Mouse (Mus musculus): ENCODE results near the gene Usp32. TPM values are rescaled to one million over a fixed set of nuclear protein-coding genes. Genes with fewer than 3 reads are reported as not detected.

Gene Usp32
- polyA plus RNA-seq, 1 experiment from 2014 or later = 19.9 TPM

GRCm38 (mm10) chr11:84968309-84968708, 171.7 kb downstream of the Usp32 start:
- no peak overlapping the region for H3K4me3 ChIP-seq (replicated peaks; ENCODE audit: low read depth, low read length)
- no peaks in the 10 kb centered on the region for H3K9me3 ChIP-seq (ENCODE audit: control insufficient read depth, low read length)
- no peak for DNase-seq
- peaks cover 11% of the 10 kb centered on the region; the same call in 1 of the 2 replicates for H3K4me1 ChIP-seq (ENCODE audit: control insufficient read depth, insufficient read depth, low read length)
- 81% methylated on average over 4 of the region's 4 CpGs for WGBS
- no peaks in the 10 kb centered on the region for H3K36me3 ChIP-seq (ENCODE audit: control insufficient read depth, insufficient read depth, low read length)
- no peak for ATAC-seq (ENCODE audit: low FRiP score, low TSS enrichment)
- H3K9ac ChIP-seq (replicated peaks; ENCODE audit: low read length) = no peak overlapping the region
- H3K4me2 ChIP-seq (ENCODE audit: low read length) = no peak overlapping the region
- no peaks in the 10 kb centered on the region for H3K27me3 ChIP-seq (ENCODE audit: control insufficient read depth, insufficient read depth, low read length)
- H3K27ac ChIP-seq (replicated peaks; ENCODE audit: low read depth, low read length) = no peak overlapping the region

GRCm38 (mm10) chr11:84967113-84967512, 172.8 kb downstream of the Usp32 start:
- Histone ChIP-seq H3K9me3 (ENCODE audit: control insufficient read depth, low read length) (no peaks in the 10 kb centered on the region), H3K4me3 (replicated peaks; ENCODE audit: low read depth, low read length) (no peak overlapping the region), H3K27me3 (ENCODE audit: control insufficient read depth, insufficient read depth, low read length) (no peaks in the 10 kb centered on the region), H3K4me2 (ENCODE audit: low read length) (no peak overlapping the region), H3K4me1 (ENCODE audit: control insufficient read depth, insufficient read depth, low read length) (peaks cover 11% of the 10 kb centered on the region; the same call in 1 of the 2 replicates), H3K36me3 (ENCODE audit: control insufficient read depth, insufficient read depth, low read length) (no peaks in the 10 kb centered on the region), H3K9ac (replicated peaks; ENCODE audit: low read length) (no peak overlapping the region), H3K27ac (replicated peaks; ENCODE audit: low read depth, low read length) (no peak overlapping the region; the same call in 1 of the 2 replicates)
- ATAC-seq (ENCODE audit: low FRiP score, low TSS enrichment) = no peak
- WGBS = 7% methylated on average over 5 of the region's 5 CpGs
- peak; percentile 48 for DNase-seq

DNA sequence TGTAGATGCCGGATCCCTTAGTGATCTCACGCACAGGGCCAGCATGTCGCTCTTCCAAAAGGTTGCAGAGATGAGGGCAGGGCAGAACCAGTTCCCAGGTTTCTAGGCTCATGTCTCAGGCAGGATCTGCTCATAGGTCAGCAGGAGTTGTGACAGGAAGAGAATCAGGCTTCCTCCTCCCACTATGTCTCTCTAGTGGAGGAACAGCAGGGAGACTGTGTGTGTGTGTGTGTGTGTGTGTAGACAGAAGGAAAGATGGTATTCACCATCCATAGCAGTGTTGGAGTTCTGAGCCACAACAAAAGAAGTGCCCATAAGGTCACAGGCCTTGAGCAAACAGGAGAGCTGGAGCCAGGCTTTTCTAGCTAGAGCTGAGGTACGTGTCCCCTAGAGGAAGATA, 173.3 kb downstream of the Usp32 start:
- WGBS = 46% methylated on average over 4 of the region's 4 CpGs
- ATAC-seq (ENCODE audit: low FRiP score, low TSS enrichment) = no peak
- H3K4me1 ChIP-seq (ENCODE audit: control insufficient read depth, insufficient read depth, low read length) = peaks cover 11% of the 10 kb centered on the region; the same call in 1 of the 2 replicates

GRCm38 (mm10) chr11:84963556-84963955, 176.4 kb downstream of the Usp32 start:
- no peak overlapping the region for H3K27ac ChIP-seq (replicated peaks; ENCODE audit: low read depth, low read length)
- H3K4me2 ChIP-seq (ENCODE audit: low read length) = no peak overlapping the region
- H3K27me3 ChIP-seq (ENCODE audit: control insufficient read depth, insufficient read depth, low read length) = peaks cover 18% of the 10 kb centered on the region
- H3K9me3 ChIP-seq (ENCODE audit: control insufficient read depth, low read length) = no peaks in the 10 kb centered on the region
- 80% methylated on average over 3 of the region's 3 CpGs for WGBS
- no peaks in the 10 kb centered on the region for H3K36me3 ChIP-seq (ENCODE audit: control insufficient read depth, insufficient read depth, low read length)
- H3K4me1 ChIP-seq (ENCODE audit: control insufficient read depth, insufficient read depth, low read length) = peaks cover 16% of the 10 kb centered on the region
- DNase-seq (no peak), ATAC-seq (ENCODE audit: low FRiP score, low TSS enrichment) (no peak)
- H3K4me3 ChIP-seq (replicated peaks; ENCODE audit: low read depth, low read length) = no peak overlapping the region
- no peak overlapping the region for H3K9ac ChIP-seq (replicated peaks; ENCODE audit: low read length)

More for the DNA sequence above, 173.3 kb downstream of the Usp32 start:
- Histone ChIP-seq H3K4me3 (replicated peaks; ENCODE audit: low read depth, low read length) (no peak overlapping the region), H3K27me3 (ENCODE audit: control insufficient read depth, insufficient read depth, low read length) (no peaks in the 10 kb centered on the region), H3K36me3 (ENCODE audit: control insufficient read depth, insufficient read depth, low read length) (no peaks in the 10 kb centered on the region), H3K9ac (replicated peaks; ENCODE audit: low read length) (no peak overlapping the region), H3K4me2 (ENCODE audit: low read length) (no peak overlapping the region), H3K9me3 (ENCODE audit: control insufficient read depth, low read length) (no peaks in the 10 kb centered on the region), H3K27ac (replicated peaks; ENCODE audit: low read depth, low read length) (no peak overlapping the region)
- DNase-seq = no peak

DNA sequence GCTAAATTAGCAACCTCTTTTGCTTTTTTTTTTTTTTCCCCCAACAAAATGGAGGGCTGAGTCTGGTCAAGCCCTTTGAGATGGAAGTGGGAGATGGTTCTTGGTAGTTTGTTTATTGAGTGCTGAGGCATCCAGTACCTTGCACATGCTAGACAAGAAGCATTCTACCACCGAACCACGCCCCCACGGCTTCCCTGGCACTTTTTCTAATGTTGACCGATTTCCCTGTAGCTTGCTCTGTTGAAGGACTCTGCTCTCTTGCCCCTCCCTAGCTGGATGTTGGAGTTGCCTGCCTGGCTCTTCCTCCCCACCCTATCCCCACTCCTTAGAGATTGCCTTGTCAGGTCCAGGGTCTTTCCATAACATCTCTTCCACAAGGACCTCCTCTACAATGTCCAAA, 177.4 kb downstream of the Usp32 start:
- peaks cover 28% of the 10 kb centered on the region for H3K27me3 ChIP-seq (ENCODE audit: control insufficient read depth, insufficient read depth, low read length)
- H3K9ac ChIP-seq (replicated peaks; ENCODE audit: low read length) = no peak overlapping the region
- no peak overlapping the region for H3K4me2 ChIP-seq (ENCODE audit: low read length)
- no peak overlapping the region for H3K27ac ChIP-seq (replicated peaks; ENCODE audit: low read depth, low read length)
- no peak overlapping the region for H3K4me3 ChIP-seq (replicated peaks; ENCODE audit: low read depth, low read length)
- peaks cover 21% of the 10 kb centered on the region for H3K4me1 ChIP-seq (ENCODE audit: control insufficient read depth, insufficient read depth, low read length)
- H3K36me3 ChIP-seq (ENCODE audit: control insufficient read depth, insufficient read depth, low read length) = no peaks in the 10 kb centered on the region
- ATAC-seq (ENCODE audit: low FRiP score, low TSS enrichment) = no peak
- no peak for DNase-seq
- no peaks in the 10 kb centered on the region for H3K9me3 ChIP-seq (ENCODE audit: control insufficient read depth, low read length)
- WGBS = 93% methylated on average over 4 of the region's 4 CpGs

DNA sequence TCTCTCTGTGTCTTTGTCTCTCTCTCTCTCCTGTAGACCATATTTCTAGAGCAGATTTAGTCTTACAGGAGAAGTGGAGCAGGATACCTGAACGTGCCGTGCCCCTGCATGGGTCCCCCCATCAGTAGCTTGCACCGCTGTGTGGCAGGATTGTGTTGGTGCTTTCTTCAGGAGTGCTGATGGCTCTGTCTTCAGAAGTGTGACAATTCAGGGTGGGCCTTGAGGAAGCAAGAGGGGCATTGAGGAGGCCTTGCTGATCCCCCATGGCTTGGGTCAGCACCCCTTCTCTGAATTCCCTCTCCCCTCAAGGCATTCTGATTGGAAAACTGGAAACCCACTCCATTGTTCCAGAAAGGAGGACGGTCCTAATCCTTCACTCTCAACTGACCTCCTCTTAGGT, 178.4 kb downstream of the Usp32 start:
- no peak for DNase-seq
- no peak for ATAC-seq (ENCODE audit: low FRiP score, low TSS enrichment)
- Histone ChIP-seq H3K4me3 (replicated peaks; ENCODE audit: low read depth, low read length) (no peak overlapping the region), H3K36me3 (ENCODE audit: control insufficient read depth, insufficient read depth, low read length) (no peaks in the 10 kb centered on the region), H3K27me3 (ENCODE audit: control insufficient read depth, insufficient read depth, low read length) (peaks cover 37% of the 10 kb centered on the region), H3K9ac (replicated peaks; ENCODE audit: low read length) (no peak overlapping the region), H3K9me3 (ENCODE audit: control insufficient read depth, low read length) (no peaks in the 10 kb centered on the region), H3K27ac (replicated peaks; ENCODE audit: low read depth, low read length) (no peak overlapping the region), H3K4me1 (ENCODE audit: control insufficient read depth, insufficient read depth, low read length) (peaks cover 13% of the 10 kb centered on the region), H3K4me2 (ENCODE audit: low read length) (no peak overlapping the region)
- 78% methylated on average over 4 of the region's 4 CpGs for WGBS

DNA sequence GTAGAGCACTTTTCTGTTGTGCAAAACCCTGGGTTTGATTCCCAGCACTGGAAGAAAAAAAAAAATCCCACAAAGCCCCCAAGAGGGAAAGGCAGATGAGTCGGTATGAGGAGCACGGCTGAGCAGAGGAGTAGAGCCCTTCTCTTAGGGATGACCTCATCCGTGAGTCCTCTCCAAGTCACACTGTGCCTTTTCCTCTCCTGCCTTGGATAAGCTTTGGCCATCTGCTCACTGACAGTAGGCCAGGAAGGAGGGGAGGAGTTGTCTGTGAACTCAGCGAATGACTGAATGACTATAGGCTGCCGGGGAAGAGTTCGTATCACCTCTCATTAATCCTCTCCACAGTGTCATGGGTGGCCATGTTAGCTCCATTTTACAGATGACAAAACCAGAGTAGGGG, 179.2 kb downstream of the Usp32 start:
- Histone ChIP-seq H3K9ac (replicated peaks; ENCODE audit: low read length) (no peak overlapping the region), H3K4me3 (replicated peaks; ENCODE audit: low read depth, low read length) (no peak overlapping the region), H3K9me3 (ENCODE audit: control insufficient read depth, low read length) (no peaks in the 10 kb centered on the region), H3K36me3 (ENCODE audit: control insufficient read depth, insufficient read depth, low read length) (no peaks in the 10 kb centered on the region), H3K4me1 (ENCODE audit: control insufficient read depth, insufficient read depth, low read length) (peaks cover 13% of the 10 kb centered on the region), H3K27ac (replicated peaks; ENCODE audit: low read depth, low read length) (no peak overlapping the region), H3K27me3 (ENCODE audit: control insufficient read depth, insufficient read depth, low read length) (peaks cover 40% of the 10 kb centered on the region), H3K4me2 (ENCODE audit: low read length) (no peak overlapping the region)
- 58% methylated on average over 6 of the region's 6 CpGs for WGBS
- DNase-seq (no peak), ATAC-seq (ENCODE audit: low FRiP score, low TSS enrichment) (no peak)

- no peaks in the 10 kb centered on the region for H3K36me3 ChIP-seq (ENCODE audit: control insufficient read depth, insufficient read depth, low read length)
- peaks cover 40% of the 10 kb centered on the region for H3K27me3 ChIP-seq (ENCODE audit: control insufficient read depth, insufficient read depth, low read length)
- no peak overlapping the region for H3K4me2 ChIP-seq (ENCODE audit: low read length)
- WGBS = 22% methylated on average over 3 of the region's 3 CpGs
- H3K4me1 ChIP-seq (ENCODE audit: control insufficient read depth, insufficient read depth, low read length) = peaks cover 13% of the 10 kb centered on the region
- no peak for ATAC-seq (ENCODE audit: low FRiP score, low TSS enrichment)
- no peak overlapping the region for H3K9ac ChIP-seq (replicated peaks; ENCODE audit: low read length)
- H3K9me3 ChIP-seq (ENCODE audit: control insufficient read depth, low read length) = no peaks in the 10 kb centered on the region
- DNase-seq = no peak
- no peak overlapping the region for H3K27ac ChIP-seq (replicated peaks; ENCODE audit: low read depth, low read length)
- H3K4me3 ChIP-seq (replicated peaks; ENCODE audit: low read depth, low read length) = no peak overlapping the region
Observed at GRCm38 (mm10) chr11:84960291-84960690, 179.7 kb downstream of the Usp32 start.

DNA sequence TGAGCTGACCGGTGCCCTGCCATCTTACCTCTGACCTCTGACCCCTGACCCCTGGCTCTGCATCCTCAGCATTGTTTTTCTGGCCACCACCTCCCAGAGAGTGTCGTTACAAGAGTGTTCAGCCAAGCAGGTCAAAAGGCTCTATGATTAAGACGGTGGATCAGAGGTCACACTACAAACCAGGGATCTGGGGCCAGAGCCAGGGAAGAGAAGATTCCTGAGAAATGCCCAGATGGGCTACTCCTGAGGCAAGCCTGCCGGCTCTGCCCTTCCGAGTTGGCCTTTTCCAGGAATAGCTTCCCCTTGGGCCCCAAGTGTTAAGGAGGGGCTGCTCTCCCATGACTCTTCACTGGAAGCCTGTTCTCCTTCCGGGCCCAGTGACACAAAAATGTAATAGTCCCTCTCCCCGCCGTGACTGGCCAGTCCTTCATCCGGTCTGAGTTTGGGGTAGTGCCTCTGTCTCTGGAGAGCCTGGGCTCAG, 180.2 kb downstream of the Usp32 start:
- H3K27ac ChIP-seq (replicated peaks; ENCODE audit: low read depth, low read length) = no peak overlapping the region
- ATAC-seq (ENCODE audit: low FRiP score, low TSS enrichment) (no peak), DNase-seq (no peak)
- no peaks in the 10 kb centered on the region for H3K9me3 ChIP-seq (ENCODE audit: control insufficient read depth, low read length)
- H3K27me3 ChIP-seq (ENCODE audit: control insufficient read depth, insufficient read depth, low read length) = peaks cover 40% of the 10 kb centered on the region
- no peak overlapping the region for H3K9ac ChIP-seq (replicated peaks; ENCODE audit: low read length)
- 2% methylated on average over 9 of the region's 9 CpGs for whole genome bisulfite sequencing
- H3K4me3 ChIP-seq (replicated peaks; ENCODE audit: low read depth, low read length) = no peak overlapping the region
- no peaks in the 10 kb centered on the region for H3K36me3 ChIP-seq (ENCODE audit: control insufficient read depth, insufficient read depth, low read length)
- H3K4me2 ChIP-seq (ENCODE audit: low read length) = no peak overlapping the region
- H3K4me1 ChIP-seq (ENCODE audit: control insufficient read depth, insufficient read depth, low read length) = peaks cover 13% of the 10 kb centered on the region
